Mouse (Mus musculus) spleen, adult 18-20 months (tissue): ENCODE data around the gene Cdh24.
A peak's percentile ranks its signal among the peaks of the same experiment; 100 is the strongest.
"Not testable (repeated sequence)": the region's sequence is repeated elsewhere in the genome, so short reads cannot be mapped to it uniquely, and the experiment has no call there.

Source experiments
- DNase-seq, 2 experiments: peaks; one replicate each; pipeline ENCODE4 v3.0.0; 2022; ENCODE audit warnings: mixed read lengths in 2 of 2

Gene Cdh24

GRCm38 (mm10) chr14:54642224-54642944 is 1.2 kb upstream of the Cdh24 start:
- no peak for DNase-seq

GRCm38 (mm10) chr14:54640946-54641304 is 239 bp downstream of the Cdh24 start, which contains the start of gene Gm17606:
Gene Gm17606 (plus strand): TSS chr14:54640952.
- no peak for DNase-seq

DNA sequence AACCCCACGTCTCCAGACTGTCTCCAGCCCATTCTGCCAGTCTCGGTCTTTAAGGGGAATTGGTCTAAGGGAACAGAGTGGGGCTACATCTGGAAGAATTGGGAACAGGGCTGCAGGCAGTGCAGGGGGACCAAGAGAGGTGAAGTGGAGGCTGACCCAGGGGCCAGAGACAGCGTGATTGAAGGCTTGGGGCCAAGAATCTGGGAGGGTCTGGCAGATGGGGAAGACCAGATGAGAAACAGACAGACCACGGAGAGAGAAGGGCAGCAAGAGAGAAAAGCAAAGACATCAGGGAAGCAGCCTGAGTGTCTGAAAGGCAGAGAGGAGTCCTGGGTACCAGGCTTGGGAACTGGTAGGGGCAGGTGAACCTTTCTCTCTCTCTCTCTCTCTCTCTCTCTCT is 1.0 kb downstream of the Cdh24 start:
- no peak for DNase-seq

DNA sequence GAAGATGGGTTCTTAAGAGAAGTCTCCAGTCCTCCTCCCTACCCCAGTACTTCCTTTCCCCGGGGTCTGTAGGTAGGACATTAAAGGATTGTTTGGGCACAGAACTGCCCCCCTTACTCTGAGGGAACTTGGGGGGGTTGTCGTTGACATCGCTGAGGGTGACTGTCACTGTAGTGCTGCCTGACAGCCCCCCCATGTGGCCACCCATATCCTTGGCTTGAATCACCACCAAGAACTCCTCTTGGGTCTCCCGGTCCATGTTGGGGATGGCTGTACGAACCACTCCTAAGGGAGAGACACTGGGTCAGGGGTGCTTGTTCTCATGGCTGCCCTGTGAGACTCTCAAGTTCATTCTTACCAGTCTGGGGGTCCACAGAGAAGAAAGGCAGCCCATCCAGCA is 3.0 kb downstream of the Cdh24 start:
- DNase-seq, result no peak

DNA sequence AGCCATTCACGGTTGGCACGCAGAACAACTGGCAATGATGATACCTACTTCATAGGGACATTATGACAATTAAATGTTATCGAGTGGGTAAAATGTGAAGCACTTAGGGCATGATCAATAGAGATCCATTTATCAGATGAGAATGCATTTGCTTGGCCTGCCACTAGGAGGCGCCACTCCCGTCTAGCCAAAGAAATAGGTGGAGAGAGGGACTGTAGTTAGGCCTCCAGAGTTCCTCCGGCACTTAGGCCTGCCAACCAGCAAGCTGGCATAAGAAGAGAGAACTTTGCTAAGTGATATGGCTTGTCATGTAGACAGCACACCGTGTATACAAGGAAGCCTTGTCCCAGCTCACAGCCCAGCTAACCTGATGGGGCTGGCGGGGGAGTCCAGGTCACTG is 4.2 kb downstream of the Cdh24 start:
- peak in 1 of 2 experiments; percentile 63 for DNase-seq

GRCm38 (mm10) chr14:54634182-54634581 is 7.0 kb downstream of the Cdh24 start:
- no peak for DNase-seq

GRCm38 (mm10) chr14:54632252-54632651 is 8.9 kb downstream of the Cdh24 start:
- no peak for DNase-seq

DNA sequence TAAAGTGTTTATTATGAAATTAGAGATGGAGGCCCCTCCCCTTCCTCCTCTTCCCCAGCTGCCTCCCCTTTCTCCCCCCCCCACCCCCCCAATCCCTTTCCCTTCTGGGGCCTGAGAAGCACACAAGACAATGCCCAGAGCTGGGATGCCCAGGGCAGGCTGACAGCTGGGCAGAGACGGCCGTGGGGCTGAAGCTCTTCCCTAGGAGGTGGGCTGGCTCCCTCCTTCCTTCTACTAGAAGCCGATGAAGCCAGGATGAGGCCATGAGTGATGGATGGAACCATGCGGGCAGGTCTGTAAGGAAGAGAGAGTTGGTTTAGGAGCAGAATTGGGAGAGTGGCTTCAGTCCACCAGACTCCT is 9.9 kb downstream of the Cdh24 start:
- DNase-seq, result no peak

- DNase-seq, result no peak
Observed at GRCm38 (mm10) chr14:54630583-54631239, 10.5 kb downstream of the Cdh24 start.

DNA sequence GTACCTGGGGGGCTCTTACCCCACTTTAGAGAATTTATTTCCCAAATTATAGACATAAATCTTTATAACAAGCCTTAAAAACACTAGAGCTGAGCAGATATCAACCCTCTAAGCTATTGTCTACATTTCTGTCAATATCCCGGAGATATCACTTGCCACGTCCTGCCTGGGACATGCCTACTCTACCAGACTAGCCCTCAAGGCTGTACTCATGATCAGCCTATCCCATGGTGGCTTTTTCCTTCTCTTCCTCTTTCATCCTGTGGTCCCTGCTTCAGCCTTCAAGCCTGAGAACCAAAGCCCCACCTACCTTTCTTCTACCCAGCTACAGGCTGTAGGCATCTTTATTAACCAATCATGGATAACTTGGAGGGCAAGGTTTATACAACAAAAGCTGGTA is 11.4 kb downstream of the Cdh24 start:
- DNase-seq, result no peak

- DNase-seq, result no peak
Observed at GRCm38 (mm10) chr14:54628103-54628502, 13.1 kb downstream of the Cdh24 start.

- no peak for DNase-seq
Observed at GRCm38 (mm10) chr14:54624976-54625375, 16.2 kb downstream of the Cdh24 start.

GRCm38 (mm10) chr14:54623334-54623733 is 17.8 kb downstream of the Cdh24 start:
- DNase-seq, result no peak

DNA sequence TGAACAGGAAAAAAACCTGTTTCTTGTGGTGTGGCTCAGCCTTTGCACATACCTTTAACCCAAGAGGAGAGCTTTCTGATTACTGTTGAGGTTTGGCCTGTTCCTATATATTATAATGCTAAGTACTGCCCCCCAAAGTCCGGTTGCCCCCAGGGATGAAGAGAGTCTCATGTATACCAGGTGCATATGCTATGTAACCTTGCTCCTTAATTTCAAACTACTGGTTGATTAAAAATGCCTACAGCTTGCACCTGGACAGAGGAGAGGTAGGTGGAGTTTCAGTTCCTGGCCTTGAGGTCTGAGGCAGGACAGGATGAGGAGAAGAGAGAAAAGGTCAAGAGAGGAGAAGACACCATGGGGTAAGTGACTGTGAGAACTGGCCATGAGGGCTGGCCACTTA is 20.0 kb downstream of the Cdh24 start, which contains the start of gene Psmb11:
TSS of gene Psmb11 (plus strand) at position 301 of the 400 bp plus-strand sequence.
- DNase-seq, result no peak

- peak; percentile 73 to 81 for DNase-seq
Observed at GRCm38 (mm10) chr14:54617897-54618365, 23.2 kb downstream of the Cdh24 start, which contains the start of gene Psmb5. Gene Psmb5 (minus strand): TSS chr14:54618022.

GRCm38 (mm10) chr14:54617152-54617896 is 23.8 kb downstream of the Cdh24 start:
- DNase-seq, result no peak

DNA sequence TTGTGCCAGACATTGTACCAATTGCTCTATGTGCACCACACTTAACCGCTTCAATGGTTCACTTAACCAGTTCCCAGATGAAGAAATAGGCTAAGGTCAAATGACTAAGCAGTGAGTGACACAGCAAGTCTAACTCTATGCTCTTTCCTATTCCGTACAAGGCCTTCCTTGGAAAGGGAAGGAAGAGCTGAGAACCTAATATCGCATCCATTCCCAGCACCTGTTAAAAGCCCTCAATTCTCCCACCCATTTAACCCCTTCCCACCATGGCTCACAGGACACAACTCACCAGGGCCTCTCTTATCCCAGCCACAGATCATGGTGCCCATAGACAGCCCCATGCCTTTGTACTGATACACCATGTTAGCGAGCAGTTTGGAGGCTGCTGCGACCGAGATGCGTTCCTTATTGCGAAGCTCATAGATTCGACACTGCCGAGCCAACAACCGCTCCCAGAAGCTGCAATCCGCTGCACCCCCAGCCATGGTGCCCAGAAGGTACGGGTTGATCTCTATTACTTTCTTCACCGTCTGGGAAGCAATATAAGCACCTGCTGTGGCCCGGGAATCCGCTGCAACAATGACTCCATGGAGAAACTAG is 24.8 kb downstream of the Cdh24 start:
- DNase-seq, result no peak

DNA sequence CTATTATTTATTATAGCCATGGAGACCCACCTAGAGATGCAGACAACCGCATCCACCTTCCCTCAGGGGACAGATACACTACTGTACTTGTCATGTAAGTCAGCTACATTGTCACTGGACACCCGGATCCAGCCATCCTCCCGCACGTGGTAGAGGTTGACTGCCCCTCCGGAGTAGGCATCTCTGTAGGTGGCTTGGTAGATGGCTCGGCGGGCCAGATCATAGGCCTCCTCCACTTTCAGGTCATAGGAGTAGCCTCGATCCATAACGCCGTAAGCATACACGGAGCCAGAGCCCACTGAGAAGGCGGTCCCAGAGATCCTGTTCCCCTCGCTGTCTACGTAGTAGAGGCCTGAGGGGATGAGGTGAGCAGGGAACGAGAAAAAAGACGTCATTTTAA is 27.0 kb downstream of the Cdh24 start:
- DNase-seq, result not testable (repeated sequence)

- DNase-seq, result no peak
Observed at GRCm38 (mm10) chr14:54610648-54611047, 30.5 kb downstream of the Cdh24 start.

- peak in 1 of 2 experiments; percentile 20 for DNase-seq
Observed at GRCm38 (mm10) chr14:54609962-54610361, 31.2 kb downstream of the Cdh24 start.

DNA sequence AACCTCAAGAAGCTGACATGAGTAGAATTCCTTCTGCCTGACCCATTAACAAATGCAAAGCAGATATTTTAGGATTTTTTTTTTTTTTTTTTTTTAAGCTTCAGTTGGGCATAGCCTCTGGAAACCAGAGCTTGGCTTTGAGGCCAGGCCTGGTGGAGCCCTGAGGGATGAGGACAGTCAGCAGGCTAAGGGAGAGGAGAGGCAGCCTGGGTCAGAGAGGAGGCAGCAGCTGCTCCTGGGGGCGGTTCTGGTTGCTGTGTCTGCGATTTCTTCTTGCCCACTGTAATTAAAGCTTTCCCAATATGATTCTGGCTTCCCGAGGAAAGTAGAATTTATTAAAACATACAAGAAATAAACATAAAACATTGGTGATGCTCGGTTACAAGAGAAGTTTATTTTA is 31.9 kb downstream of the Cdh24 start:
- no peak for DNase-seq

- no peak for DNase-seq
Observed at GRCm38 (mm10) chr14:54607226-54607625, 33.9 kb downstream of the Cdh24 start.

GRCm38 (mm10) chr14:54605752-54606321 is 35.3 kb downstream of the Cdh24 start, which contains the start of gene 4931414P19Rik:
Gene 4931414P19Rik (minus strand): TSS chr14:54605993.
- DNase-seq, result peak; percentile 68 to 82
